Mouse (Mus musculus) limb, embryonic 10.5 days (tissue): Measurements from ENCODE around the gene Inafm1. TPM values are rescaled to one million over a fixed set of nuclear protein-coding genes. Genes with fewer than 3 reads are reported as not detected.
"Not testable (repeated sequence)": the region's sequence is repeated elsewhere in the genome, so short reads cannot be mapped to it uniquely, and the experiment has no call there.

Source experiments
- DNase-seq: peaks from one replicate; pipeline ENCODE4 v3.0.0-alpha.2; 2017; ENCODE audit warnings: low spot score
- H3K27ac ChIP-seq: fragments of 300-500 bp; sonication (generic); 2 replicates; pipeline ENCODE4 v1.5.1; 2016; ENCODE audit warnings: mild to moderate bottlenecking
- H3K27me3 ChIP-seq: fragments of 300-500 bp; sonication (generic); 2 replicates; pipeline ENCODE4 v1.6.1; 2016; ENCODE audit warnings: low read depth, mild to moderate bottlenecking; ENCODE audit not compliant: poor library complexity, severe bottlenecking
- H3K36me3 ChIP-seq: fragments of 300-500 bp; sonication (generic); 2 replicates; pipeline ENCODE4 v1.6.1; 2016; ENCODE audit warnings: mild to moderate bottlenecking, moderate library complexity
- H3K4me1 ChIP-seq: fragments of 300-500 bp; sonication (generic); 2 replicates; pipeline ENCODE4 v1.6.1; 2016
- H3K4me3 ChIP-seq: fragments of 300-500 bp; sonication (generic); 2 replicates; pipeline ENCODE4 v1.5.1; 2016; ENCODE audit warnings: mild to moderate bottlenecking, moderate library complexity
- H3K9me3 ChIP-seq: fragments of 300-500 bp; sonication (generic); replicated peaks from 2 replicates; pipeline ENCODE4 v1.6.1; 2016; ENCODE audit warnings: mild to moderate bottlenecking
- WGBS: fragments of 180-500 bp; shearing (Covaris S2); methylation state at CpG from one replicate; pipeline ENCODE4 v1.1.7; 2016; 5-methylcytosine and 5-hydroxymethylcytosine counted together
- polyA plus RNA-seq: library from polyadenylated mRNA; unstranded; fragments of >200 nt; fragmentation: Nextera tagmentation; extraction: Ambion mirVana; gene quantifications from 2 replicates; pipeline ENCODE4 v1.2.1, GENCODE M21; 2016

Inafm1 gene
- polyA plus RNA-seq, 1 experiment from 2014 or later = 7.4 TPM

DNA sequence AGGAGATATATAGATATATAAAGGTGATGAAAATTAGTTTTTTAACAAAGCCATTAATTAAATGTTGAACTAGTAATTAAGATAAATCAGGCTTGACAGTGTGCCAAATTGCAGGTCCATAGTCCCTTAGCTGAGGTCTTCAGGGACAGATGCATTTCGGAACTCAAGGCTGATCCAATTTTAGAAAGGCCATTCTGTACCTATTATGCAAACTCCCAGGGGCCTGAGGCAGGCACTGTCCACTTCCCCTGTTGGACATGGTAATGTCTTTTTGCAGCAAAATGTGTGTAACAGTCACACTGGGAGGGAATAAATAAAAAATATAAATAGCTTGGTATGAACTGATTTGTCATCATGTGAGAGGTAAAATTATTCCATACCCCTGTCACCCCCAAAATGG lies 2.3 kb downstream of the Inafm1 start:
- H3K9me3 ChIP-seq = no peaks in the 10 kb centered on the region
- H3K27ac ChIP-seq = no peak overlapping the region
- peaks cover 13% of the 10 kb centered on the region for H3K36me3 ChIP-seq
- no peak overlapping the region for H3K4me3 ChIP-seq
- no peak for DNase-seq
- H3K4me1 ChIP-seq = peaks cover 36% of the 10 kb centered on the region
- H3K27me3 ChIP-seq = no peaks in the 10 kb centered on the region; the same call in 1 of the 2 replicates
- 78% methylated on average over 1 of the region's 1 CpGs for WGBS

DNA sequence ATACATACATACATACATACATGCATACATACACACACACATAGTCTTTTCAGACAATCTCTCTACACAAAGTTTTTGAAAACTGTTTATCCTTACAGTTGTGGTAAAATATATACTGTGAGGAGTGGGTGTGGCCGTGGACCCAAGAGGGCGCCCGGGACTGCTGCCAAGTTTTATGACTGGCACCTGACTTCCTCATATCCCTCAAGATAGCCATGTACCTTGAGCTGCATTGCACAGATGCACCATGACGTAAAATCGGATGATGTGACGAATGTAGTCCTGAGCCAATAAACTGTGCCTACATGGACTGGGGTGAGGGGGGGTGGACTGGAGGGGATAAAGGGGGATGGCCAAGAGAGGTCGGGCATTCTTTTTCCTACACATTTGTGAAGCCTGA lies 6.8 kb downstream of the Inafm1 start:
- H3K36me3 ChIP-seq, H3K9me3 ChIP-seq, H3K4me1 ChIP-seq, H3K4me3 ChIP-seq, H3K27me3 ChIP-seq, DNase-seq, H3K27ac ChIP-seq: not testable (repeated sequence)
- WGBS = 89% methylated on average over 7 of the region's 7 CpGs

GRCm38 (mm10) chr7:16265856-16266255 lies 7.6 kb downstream of the Inafm1 start:
- no peak for DNase-seq
- no peaks in the 10 kb centered on the region for H3K4me1 ChIP-seq
- 90% methylated on average over 11 of the region's 11 CpGs for WGBS

DNA sequence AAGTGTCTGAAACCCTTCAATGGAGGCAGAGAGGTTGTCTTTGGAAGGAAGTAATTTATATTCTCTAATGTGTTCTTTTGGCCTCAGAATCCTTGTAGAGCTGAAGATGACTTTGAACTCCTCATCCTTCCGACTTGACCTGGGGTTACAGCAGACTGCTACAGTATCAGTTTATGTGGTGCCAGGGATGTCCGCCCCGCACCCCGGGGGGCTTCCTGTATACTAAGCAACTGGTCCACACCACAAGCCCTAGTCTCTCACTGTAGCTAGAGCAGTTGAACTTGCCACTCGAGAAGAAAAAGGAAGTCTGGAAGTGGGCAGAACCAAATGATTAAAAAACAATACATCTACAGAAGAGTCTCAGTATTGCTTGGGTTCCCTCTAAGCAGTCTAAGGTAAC lies 9.6 kb downstream of the Inafm1 start:
- no peaks in the 10 kb centered on the region for H3K27me3 ChIP-seq
- no peak for DNase-seq
- H3K4me1 ChIP-seq = no peaks in the 10 kb centered on the region
- H3K9me3 ChIP-seq = 0 out of 2 replicates have a peak, but pooled peaks cover 5% of the 10 kb centered on the region
- H3K4me3 ChIP-seq = no peak overlapping the region
- no peak overlapping the region for H3K27ac ChIP-seq
- H3K36me3 ChIP-seq = no peaks in the 10 kb centered on the region
- WGBS = 88% methylated on average over 5 of the region's 5 CpGs

More at GRCm38 (mm10) chr7:16265856-16266255, 7.6 kb downstream of the Inafm1 start:
- Histone ChIP-seq H3K9me3 (0 out of 2 replicates have a peak, but pooled peaks cover 5% of the 10 kb centered on the region), H3K27me3 (no peaks in the 10 kb centered on the region), H3K27ac (no peak overlapping the region), H3K4me3 (no peak overlapping the region), H3K36me3 (no peaks in the 10 kb centered on the region)

- DNase-seq = peak; percentile 72
- Histone ChIP-seq H3K36me3 (no peaks in the 10 kb centered on the region), H3K27me3 (no peaks in the 10 kb centered on the region), H3K4me3 (no peak overlapping the region), H3K9me3 (0 out of 2 replicates have a peak, but pooled peaks cover 5% of the 10 kb centered on the region), H3K27ac (no peak overlapping the region), H3K4me1 (no peaks in the 10 kb centered on the region)
- WGBS = 31% methylated on average over 8 of the region's 8 CpGs
These were observed 10.2 kb downstream of the Inafm1 start for GRCm38 (mm10) chr7:16263015-16263787.

DNA sequence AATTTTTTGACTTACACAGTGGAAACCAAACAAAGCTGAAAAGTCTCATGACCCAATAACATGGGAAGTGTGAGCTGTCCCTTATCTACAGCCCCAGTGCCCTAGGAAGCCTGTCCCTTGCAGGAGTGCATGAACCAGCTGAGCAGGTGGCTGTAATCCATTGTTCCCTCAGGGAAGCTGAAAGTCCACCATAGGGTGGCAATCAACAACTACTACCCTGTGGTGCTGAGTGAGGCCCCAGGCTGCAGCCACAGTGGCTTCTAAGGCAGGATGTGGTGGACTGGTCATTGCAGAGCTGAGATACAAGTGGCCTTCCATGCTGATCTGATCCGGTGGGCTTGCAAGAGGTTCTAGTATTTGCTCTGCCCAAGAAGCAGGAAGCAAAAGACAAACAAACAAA lies 12.3 kb downstream of the Inafm1 start:
- no peaks in the 10 kb centered on the region for H3K36me3 ChIP-seq
- H3K4me3 ChIP-seq = no peak overlapping the region
- H3K9me3 ChIP-seq = 0 out of 2 replicates have a peak, but pooled peaks cover 5% of the 10 kb centered on the region
- no peaks in the 10 kb centered on the region for H3K27me3 ChIP-seq
- H3K4me1 ChIP-seq = no peaks in the 10 kb centered on the region
- WGBS = 72% methylated on average over 1 of the region's 1 CpGs
- DNase-seq = no peak
- H3K27ac ChIP-seq = no peak overlapping the region

GRCm38 (mm10) chr7:16259110-16259590 lies 14.3 kb downstream of the Inafm1 start, which contains the start of gene C5ar1:
C5ar1 (minus strand) TSS chr7:16259540.
- Histone ChIP-seq H3K27ac (no peak within 1 kb of the TSS), H3K4me1 (no peaks in the 10 kb centered on the region), H3K36me3 (no peaks in the 10 kb centered on the region), H3K9me3 (no peaks in the 10 kb centered on the region), H3K27me3 (no peaks in the 10 kb centered on the region), H3K4me3 (no peak within 1 kb of the TSS)
- DNase-seq = no peak
- WGBS = 89% methylated on average over 5 of the region's 5 CpGs

GRCm38 (mm10) chr7:16257830-16258229 lies 15.6 kb downstream of the Inafm1 start:
- H3K27me3 ChIP-seq = no peaks in the 10 kb centered on the region
- 88% methylated on average over 11 of the region's 11 CpGs for WGBS
- no peak overlapping the region for H3K4me3 ChIP-seq
- H3K4me1 ChIP-seq = no peaks in the 10 kb centered on the region
- no peak for DNase-seq
- H3K9me3 ChIP-seq = no peaks in the 10 kb centered on the region
- no peaks in the 10 kb centered on the region for H3K36me3 ChIP-seq
- no peak overlapping the region for H3K27ac ChIP-seq

GRCm38 (mm10) chr7:16255963-16256362 lies 17.5 kb downstream of the Inafm1 start:
- H3K27ac ChIP-seq, H3K4me1 ChIP-seq, H3K36me3 ChIP-seq, H3K27me3 ChIP-seq, H3K9me3 ChIP-seq, DNase-seq, H3K4me3 ChIP-seq: not testable (repeated sequence)
- 87% methylated on average over 4 of the region's 4 CpGs for WGBS

DNA sequence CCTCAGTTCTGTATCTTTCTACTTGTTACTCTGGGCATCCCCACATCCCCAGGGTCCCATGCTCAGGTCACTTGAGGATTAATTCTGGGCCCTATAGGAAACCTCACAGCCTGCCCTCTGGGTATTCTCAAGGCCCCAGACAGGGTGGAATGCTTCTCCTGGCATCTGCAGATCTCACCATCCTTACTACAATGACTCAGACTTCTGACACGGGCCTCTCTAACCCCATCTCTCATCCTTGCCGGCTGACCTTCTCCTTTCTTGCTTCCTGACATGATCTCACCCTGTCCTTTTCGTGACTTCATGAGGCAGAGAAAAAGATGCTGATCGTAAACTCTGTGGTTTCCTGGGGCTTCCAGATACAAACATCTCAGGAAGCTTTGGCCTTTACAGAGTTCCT lies 19.2 kb downstream of the Inafm1 start:
- H3K27me3 ChIP-seq = no peaks in the 10 kb centered on the region
- no peaks in the 10 kb centered on the region for H3K9me3 ChIP-seq
- no peaks in the 10 kb centered on the region for H3K36me3 ChIP-seq
- no peak overlapping the region for H3K4me3 ChIP-seq
- no peak overlapping the region for H3K27ac ChIP-seq
- 66% methylated on average over 4 of the region's 4 CpGs for WGBS
- no peaks in the 10 kb centered on the region for H3K4me1 ChIP-seq
- DNase-seq = no peak

- Histone ChIP-seq H3K27ac (no peak overlapping the region), H3K9me3 (no peaks in the 10 kb centered on the region), H3K4me1 (no peaks in the 10 kb centered on the region), H3K27me3 (no peaks in the 10 kb centered on the region), H3K4me3 (no peak overlapping the region), H3K36me3 (no peaks in the 10 kb centered on the region)
- no peak for DNase-seq
- WGBS = 93% methylated on average over 5 of the region's 5 CpGs
These were observed 22.7 kb downstream of the Inafm1 start for GRCm38 (mm10) chr7:16250687-16251086.

- 70% methylated on average over 1 of the region's 4 CpGs for WGBS
- H3K4me1 ChIP-seq = no peaks in the 10 kb centered on the region
- H3K27ac ChIP-seq = no peak overlapping the region
- H3K36me3 ChIP-seq = no peaks in the 10 kb centered on the region
- H3K27me3 ChIP-seq = no peaks in the 10 kb centered on the region
- no peak overlapping the region for H3K4me3 ChIP-seq
- H3K9me3 ChIP-seq = no peaks in the 10 kb centered on the region
- DNase-seq = no peak
These were observed 27.5 kb downstream of the Inafm1 start for GRCm38 (mm10) chr7:16245958-16246357.

GRCm38 (mm10) chr7:16244067-16244466 lies 29.4 kb downstream of the Inafm1 start, which contains the start of gene C5ar2:
C5ar2 (minus strand) TSS chr7:16244154.
- Histone ChIP-seq H3K4me1 (no peaks in the 10 kb centered on the region), H3K4me3 (no peak within 1 kb of the TSS), H3K36me3 (no peaks in the 10 kb centered on the region), H3K27ac (no peak within 1 kb of the TSS), H3K27me3 (no peaks in the 10 kb centered on the region), H3K9me3 (no peaks in the 10 kb centered on the region)
- DNase-seq = no peak
- 83% methylated on average over 5 of the region's 5 CpGs for WGBS
